8 mouse cellular contexts compared by ENCODE assay signal in the genomic region with DNA sequence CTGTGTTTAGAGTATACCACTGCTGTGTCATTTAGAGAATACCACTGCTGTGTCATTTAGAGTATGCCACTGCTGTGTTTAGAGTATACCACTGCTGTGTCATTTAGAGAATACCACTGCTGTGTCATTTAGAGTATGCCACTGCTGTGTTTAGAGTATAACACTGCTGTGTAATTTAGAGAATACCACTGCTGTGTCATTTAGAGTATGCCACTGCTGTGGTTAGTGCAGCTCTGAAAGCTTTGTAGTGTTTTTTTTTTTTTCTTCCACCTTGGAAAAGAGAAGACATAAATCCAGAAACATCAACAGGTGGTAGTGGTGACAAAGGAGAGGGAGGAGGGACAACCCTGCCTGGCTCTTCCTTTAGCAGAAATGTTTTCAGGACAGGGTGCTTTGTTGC. TPM values are rescaled to one million over a fixed set of nuclear protein-coding genes. Genes with fewer than 3 reads are reported as not detected.
DNase-seq lines count a peak whose midpoint lies in the region; TF ChIP-seq lines count a peak whose summit lies in the region.
"Not testable (repeated sequence)": the region's sequence is repeated elsewhere in the genome, so short reads cannot be mapped to it uniquely, and the experiment has no call there.
"Had no signal": no experiment of that assay in that cellular context is flagged by ENCODE, and none has a peak within 500 bp of the region (broad histone marks: within the 10 kb centered on the region; RNA-seq: fewer than 3 reads in every experiment).

No protein-coding gene starts in this region.

- not testable (repeated sequence) for H3K4me3 ChIP-seq in CH12.LX (replicated peaks in 1 of 3; ENCODE audit: low read depth in 2 of 3, low read length in 2 of 3, poor library complexity in 1 of 3); layer of hippocampus, adult 2 months

- not testable (repeated sequence) for TF ChIP-seq CTCF in CH12.LX (conservative IDR thresholded peaks at IDR 0.05 in 1 of 2, IDR thresholded peaks at IDR 0.05 in 1 of 2; ENCODE audit: low read depth in 2 of 2, low read length in 2 of 2); layer of hippocampus, adult 2 months (conservative IDR thresholded peaks at IDR 0.05)

- TF ChIP-seq POLR2A in CH12.LX (IDR thresholded peaks at IDR 0.05; ENCODE audit: low read depth, low read length): not testable (repeated sequence)

- dilution Hi-C loops in CH12.LX (cut with MboI; ENCODE audit: extremely low pct_ligation_motif_present, extremely low pct_unique_long_range_greater_than_20kb, low sequenced_read_pairs): not testable (repeated sequence)

- peak; percentile 52 for DNase-seq in CH12.LX (ENCODE audit: extremely low read depth)
- not testable (repeated sequence) for DNase-seq in layer of hippocampus, adult 2 months (ENCODE audit: low spot score in 2 of 2)

- H3K9me3 ChIP-seq in CH12.LX (replicated peaks; ENCODE audit: low read length): not testable (repeated sequence)

- H3K79me2 ChIP-seq in CH12.LX (replicated peaks; ENCODE audit: control insufficient read depth, extremely low read depth, insufficient read depth, poor library complexity, severe bottlenecking): not testable (repeated sequence)

- H3K27me3 ChIP-seq in CH12.LX (replicated peaks): not testable (repeated sequence)

- H3K4me2 ChIP-seq in CH12.LX (ENCODE audit: insufficient read depth, low read depth, poor library complexity, severe bottlenecking): not testable (repeated sequence)

- peaks cover 9 to 21% of the 10 kb centered on the region in 2 experiments for H3K4me1 ChIP-seq in CH12.LX (ENCODE audit: control insufficient read depth in 1 of 2, insufficient read depth in 2 of 2)

- peak; percentile 79 for TF ChIP-seq EP300 in CH12.LX (IDR thresholded peaks at IDR 0.05; ENCODE audit: low read length)

- H3K27ac ChIP-seq in CH12.LX (ENCODE audit: insufficient read depth, low read depth): not testable (repeated sequence)
- 0 out of 2 replicates have a peak overlapping the region, but pooled peaks have one; percentile 52 for H3K27ac ChIP-seq in layer of hippocampus, adult 2 months

- in situ Hi-C loops in CH12.LX (cut with MboI; ENCODE audit: low pct_ligation_motif_present, low pct_unique_long_range_greater_than_20kb, low sequenced_read_pairs): not testable (repeated sequence)

- not testable (repeated sequence) for H3K36me3 ChIP-seq in CH12.LX (replicated peaks in 1 of 2; ENCODE audit: control insufficient read depth in 1 of 2, insufficient read depth in 1 of 2, low read length in 1 of 2)

- H3K9ac ChIP-seq in CH12.LX (ENCODE audit: insufficient read depth, low read depth): not testable (repeated sequence)

- not testable (repeated sequence) for TF ChIP-seq RAD21 in CH12.LX (IDR thresholded peaks at IDR 0.05; ENCODE audit: low read depth, low read length)

TF ChIP-seq in CH12.LX, 34 proteins besides CTCF, POLR2A, EP300 and RAD21:
- TF ChIP-seq ZNF384 (IDR thresholded peaks at IDR 0.05; ENCODE audit: low read depth, low read length): peak; percentile 87
- TF ChIP-seq MAFK (IDR thresholded peaks at IDR 0.05; ENCODE audit: insufficient replicate concordance, low read length): peak; percentile 63; the same call in 1 of the 2 replicates
- peak; percentile 74 for TF ChIP-seq JUN (IDR thresholded peaks at IDR 0.05; ENCODE audit: insufficient read depth, low read depth, low read length)
- TF ChIP-seq IRF4 (IDR thresholded peaks at IDR 0.05; ENCODE audit: low read depth, low read length): peak; percentile 81
- TF ChIP-seq ETS1 (conservative IDR thresholded peaks at IDR 0.05; ENCODE audit: low read depth, low read length): peak; percentile 30
- peak; percentile 80 for TF ChIP-seq JUND (conservative IDR thresholded peaks at IDR 0.05; ENCODE audit: low read depth, low read length)

RNA-seq across cellular contexts. Expression of gene Elovl2, which starts 14.6 kb away (rescaled TPM):
- total RNA-seq in CH12.LX (2012; rRNA removed) (not detected in 2 replicates), CH12.LX (2014; rRNA removed) (not detected in 2 replicates)
- not detected in 2 replicates for polyA plus RNA-seq in CH12.LX (2012; ENCODE audit: insufficient read length, low read depth)
- total RNA-seq in layer of hippocampus, adult 2 months (2021): 10 to 100 TPM; 16.2 to 16.9 TPM
- total RNA-seq: MEL had no signal
- polyA plus RNA-seq: activated CD4-positive, CD25-positive, alpha-beta regulatory T cell, adult 4 months; C2C12; CD4-positive, CD25-positive, alpha-beta regulatory T cell, adult 4 months; G1E; Patski had no signal

RNA-seq across cellular contexts. Expression of gene Smim13, which starts 44.1 kb away (rescaled TPM):
- total RNA-seq in CH12.LX (2012; rRNA removed): 4.4 and 5.2 TPM in 2 replicates
- 13.4 and 13.5 TPM in 2 replicates for total RNA-seq in CH12.LX (2014; rRNA removed)
- 10.8 and 11.6 TPM in 2 replicates for polyA plus RNA-seq in CH12.LX (2012; ENCODE audit: insufficient read length, low read depth)
- total RNA-seq in layer of hippocampus, adult 2 months (2021): 100 to 1,000 TPM; 141 to 143 TPM

Comparison
In these comparisons a context has a peak if more than half of its experiments do, and no peak if none do; other contexts are left out.
1. RNA of gene Elovl2, which starts 14.6 kb away (total RNA-seq): 16.2 to 16.9 TPM in layer of hippocampus, adult 2 months; not detected in CH12.LX; every median in the first group is over 10 times any median in the second.
2. RNA of gene Smim13, which starts 44.1 kb away (total RNA-seq): 141 to 143 TPM in layer of hippocampus, adult 2 months; 4.4 to 13.5 TPM in CH12.LX; every median in the first group is over 4 times any median in the second.